Mouse (Mus musculus) layer of hippocampus, adult 18-20 months (tissue): ENCODE measurements at regions not wholly inside any gene's neighbourhood (a gene's known extent, or its start where the extent isn't known, plus 50 kb on each side); places are given as distances from the start of the nearest gene placed in this dataset.

ENCODE experiments used
- DNase-seq, 2 experiments: peaks; one replicate each; pipeline ENCODE4 v3.0.0; 2022; ENCODE audit warnings: low spot score in 2 of 2

- peak; percentile 14 to 36 for DNase-seq
Observed at GRCm38 (mm10) chr12:6211266-6211665, 835.8 kb upstream of the Klhl29 start.

- no peak for DNase-seq
Observed at GRCm38 (mm10) chr12:6189232-6189631, 813.8 kb upstream of the Klhl29 start.

- no peak for DNase-seq
Observed at GRCm38 (mm10) chr12:6168795-6169194, 793.3 kb upstream of the Klhl29 start.

GRCm38 (mm10) chr12:6154287-6154686 is 778.8 kb upstream of the Klhl29 start:
- DNase-seq: no peak

- DNase-seq: peak in 1 of 2 experiments; percentile 44
Observed at GRCm38 (mm10) chr12:6151476-6151875, 776.0 kb upstream of the Klhl29 start.

- no peak for DNase-seq
Observed at GRCm38 (mm10) chr12:6132451-6132850, 757.0 kb upstream of the Klhl29 start.

- no peak for DNase-seq
Observed at GRCm38 (mm10) chr12:6119557-6119956, 744.1 kb upstream of the Klhl29 start.

GRCm38 (mm10) chr12:6115254-6115653 is 739.8 kb upstream of the Klhl29 start:
- no peak for DNase-seq

- DNase-seq: no peak
Observed at GRCm38 (mm10) chr12:6097295-6097694, 721.8 kb upstream of the Klhl29 start.

GRCm38 (mm10) chr12:6087627-6088350 is 712.3 kb upstream of the Klhl29 start:
- peak in 1 of 2 experiments; percentile 5 for DNase-seq

- DNase-seq: no peak
Observed at GRCm38 (mm10) chr12:6087071-6087470, 711.6 kb upstream of the Klhl29 start.

GRCm38 (mm10) chr12:6046866-6047689 is 671.6 kb upstream of the Klhl29 start:
- peak; percentile 79 to 93 for DNase-seq

- DNase-seq: peak in 1 of 2 experiments; percentile 5
Observed at GRCm38 (mm10) chr12:6046110-6046509, 670.6 kb upstream of the Klhl29 start.

GRCm38 (mm10) chr12:6042326-6042725 is 666.8 kb upstream of the Klhl29 start:
- peak in 1 of 2 experiments; percentile 5 for DNase-seq

- no peak for DNase-seq
Observed at GRCm38 (mm10) chr12:6024111-6024510, 648.6 kb upstream of the Klhl29 start.

- no peak for DNase-seq
Observed at GRCm38 (mm10) chr12:6022490-6022889, 647.0 kb upstream of the Klhl29 start.

GRCm38 (mm10) chr12:6000961-6001360 is 625.5 kb upstream of the Klhl29 start:
- peak; percentile 16 to 36 for DNase-seq

- no peak for DNase-seq
Observed at GRCm38 (mm10) chr12:5997366-5997765, 621.9 kb upstream of the Klhl29 start.

GRCm38 (mm10) chr12:5996672-5997071 is 621.2 kb upstream of the Klhl29 start:
- peak in 1 of 2 experiments; percentile 11 for DNase-seq

GRCm38 (mm10) chr12:5983937-5984610 is 608.6 kb upstream of the Klhl29 start:
- no peak for DNase-seq

GRCm38 (mm10) chr12:5982096-5982495 is 606.6 kb upstream of the Klhl29 start:
- no peak for DNase-seq

- no peak for DNase-seq
Observed at GRCm38 (mm10) chr12:5975926-5976325, 600.4 kb upstream of the Klhl29 start.
